Mouse (Mus musculus): ENCODE data around the gene Krba1. TPM values are rescaled to one million over a fixed set of nuclear protein-coding genes. Genes with fewer than 3 reads are reported as not detected.

The Krba1 gene
- polyA plus RNA-seq, 1 experiment from 2014 or later: 22.3 TPM

GRCm38 (mm10) chr6:48452151-48452550 lies 56.8 kb downstream of the Krba1 start:
- H3K9me3 ChIP-seq (ENCODE audit: low read depth, low read length): no peaks in the 10 kb centered on the region
- WGBS: 32% methylated on average over 1 of the region's 1 CpGs
- no peak overlapping the region for H3K4me3 ChIP-seq (ENCODE audit: low read depth, low read length)
- H3K36me3 ChIP-seq (ENCODE audit: insufficient read depth): no peaks in the 10 kb centered on the region
- H3K27ac ChIP-seq (ENCODE audit: low read depth): no peak overlapping the region
- no peak overlapping the region for H3K4me2 ChIP-seq
- no peak for DNase-seq
- no peak for TF ChIP-seq CTCF (IDR thresholded peaks at IDR 0.05; ENCODE audit: low read depth)
- no peak overlapping the region for H3K9ac ChIP-seq
- H3K27me3 ChIP-seq (ENCODE audit: insufficient read depth, low read length): no peaks in the 10 kb centered on the region
- no peak for ATAC-seq (ENCODE audit: insufficient read depth)
- H3K4me1 ChIP-seq (ENCODE audit: insufficient read depth): no peaks in the 10 kb centered on the region

- Histone ChIP-seq H3K4me3 (ENCODE audit: low read depth, low read length) (no peak overlapping the region), H3K4me2 (no peak overlapping the region), H3K9me3 (ENCODE audit: low read depth, low read length) (no peaks in the 10 kb centered on the region), H3K9ac (no peak overlapping the region), H3K4me1 (ENCODE audit: insufficient read depth) (no peaks in the 10 kb centered on the region), H3K27ac (ENCODE audit: low read depth) (no peak overlapping the region), H3K27me3 (ENCODE audit: insufficient read depth, low read length) (no peaks in the 10 kb centered on the region), H3K36me3 (ENCODE audit: insufficient read depth) (no peaks in the 10 kb centered on the region)
- WGBS: 72% methylated on average over 3 of the region's 3 CpGs
- no peak for ATAC-seq (ENCODE audit: insufficient read depth)
- TF ChIP-seq CTCF (IDR thresholded peaks at IDR 0.05; ENCODE audit: low read depth): no peak
- DNase-seq: no peak
Observed at GRCm38 (mm10) chr6:48452771-48453170, 57.4 kb downstream of the Krba1 start.

GRCm38 (mm10) chr6:48464966-48465679 lies 69.7 kb downstream of the Krba1 start:
- H3K27ac ChIP-seq (ENCODE audit: low read depth): no peak overlapping the region
- H3K36me3 ChIP-seq (ENCODE audit: insufficient read depth): no peaks in the 10 kb centered on the region
- no peak overlapping the region for H3K4me2 ChIP-seq
- no peak for DNase-seq
- WGBS: 82% methylated on average over 13 of the region's 13 CpGs
- no peak overlapping the region for H3K9ac ChIP-seq
- H3K4me3 ChIP-seq (ENCODE audit: low read depth, low read length): no peak overlapping the region
- ATAC-seq (ENCODE audit: insufficient read depth): no peak
- TF ChIP-seq CTCF (IDR thresholded peaks at IDR 0.05; ENCODE audit: low read depth): no peak
- H3K9me3 ChIP-seq (ENCODE audit: low read depth, low read length): no peaks in the 10 kb centered on the region
- H3K4me1 ChIP-seq (ENCODE audit: insufficient read depth): no peaks in the 10 kb centered on the region
- H3K27me3 ChIP-seq (ENCODE audit: insufficient read depth, low read length): no peaks in the 10 kb centered on the region

GRCm38 (mm10) chr6:48466715-48467114 lies 71.3 kb downstream of the Krba1 start:
- DNase-seq: no peak
- 15% methylated on average over 6 of the region's 6 CpGs for WGBS
- H3K4me1 ChIP-seq (ENCODE audit: insufficient read depth): no peaks in the 10 kb centered on the region
- no peak overlapping the region for H3K4me3 ChIP-seq (ENCODE audit: low read depth, low read length)
- no peak for TF ChIP-seq CTCF (IDR thresholded peaks at IDR 0.05; ENCODE audit: low read depth)
- H3K9me3 ChIP-seq (ENCODE audit: low read depth, low read length): no peaks in the 10 kb centered on the region
- H3K4me2 ChIP-seq: no peak overlapping the region
- H3K36me3 ChIP-seq (ENCODE audit: insufficient read depth): no peaks in the 10 kb centered on the region
- H3K27me3 ChIP-seq (ENCODE audit: insufficient read depth, low read length): no peaks in the 10 kb centered on the region
- ATAC-seq (ENCODE audit: insufficient read depth): no peak
- no peak overlapping the region for H3K27ac ChIP-seq (ENCODE audit: low read depth)
- H3K9ac ChIP-seq: no peak overlapping the region

GRCm38 (mm10) chr6:48467490-48467889 lies 72.1 kb downstream of the Krba1 start:
- ATAC-seq (ENCODE audit: insufficient read depth) (no peak), DNase-seq (no peak)
- Histone ChIP-seq H3K9ac (no peak overlapping the region), H3K9me3 (ENCODE audit: low read depth, low read length) (no peaks in the 10 kb centered on the region), H3K36me3 (ENCODE audit: insufficient read depth) (no peaks in the 10 kb centered on the region), H3K4me2 (no peak overlapping the region), H3K27ac (ENCODE audit: low read depth) (no peak overlapping the region), H3K4me1 (ENCODE audit: insufficient read depth) (no peaks in the 10 kb centered on the region), H3K4me3 (ENCODE audit: low read depth, low read length) (no peak overlapping the region), H3K27me3 (ENCODE audit: insufficient read depth, low read length) (no peaks in the 10 kb centered on the region)
- 75% methylated on average over 7 of the region's 7 CpGs for WGBS
- no peak for TF ChIP-seq CTCF (IDR thresholded peaks at IDR 0.05; ENCODE audit: low read depth)

Small RNA genes within 50 kb of the gene (microRNA-seq; reads per million reads assigned to microRNA genes)
- gene Gm24325 (ENCODE audit: borderline number of aligned reads): not detected

Other genes starting within 250 kb of the Krba1 start
- 20.7 TPM in 2 replicates for gene Zfp467, start 50.2 kb downstream of the Krba1 start, polyA plus RNA-seq (2014; fragmentation: Nextera tagmentation; extraction: Ambion mirVana)
- 0.11 and 0.18 TPM in 2 replicates for gene Sspo, start 52.6 kb downstream of the Krba1 start, polyA plus RNA-seq (2014; fragmentation: Nextera tagmentation; extraction: Ambion mirVana)
- gene Atp6v0e2, start 142.0 kb downstream of the Krba1 start, polyA plus RNA-seq (2014; fragmentation: Nextera tagmentation; extraction: Ambion mirVana): 7.4 and 7.9 TPM in 2 replicates
- 5.4 and 7.8 TPM in 2 replicates for gene Lrrc61, start 159.2 kb downstream of the Krba1 start, polyA plus RNA-seq (2014; fragmentation: Nextera tagmentation; extraction: Ambion mirVana)
- 43.1 and 47.0 TPM in 2 replicates for gene Rarres2, start 177.2 kb downstream of the Krba1 start, polyA plus RNA-seq (2014; fragmentation: Nextera tagmentation; extraction: Ambion mirVana)
- not detected in 2 replicates for gene Gm45021, start 194.0 kb downstream of the Krba1 start, polyA plus RNA-seq (2014; fragmentation: Nextera tagmentation; extraction: Ambion mirVana)
- 30.3 and 31.5 TPM in 2 replicates for gene Repin1, start 198.3 kb downstream of the Krba1 start, polyA plus RNA-seq (2014; fragmentation: Nextera tagmentation; extraction: Ambion mirVana)
- gene Gm44965, start 198.4 kb downstream of the Krba1 start, polyA plus RNA-seq (2014; fragmentation: Nextera tagmentation; extraction: Ambion mirVana): not detected in 2 replicates
- 7.6 and 7.8 TPM in 2 replicates for gene Zfp775, start 206.5 kb downstream of the Krba1 start, polyA plus RNA-seq (2014; fragmentation: Nextera tagmentation; extraction: Ambion mirVana)
- gene AI854703, start 231.2 kb downstream of the Krba1 start, polyA plus RNA-seq (2014; fragmentation: Nextera tagmentation; extraction: Ambion mirVana): 0.34 and 0.49 TPM in 2 replicates